Mouse (Mus musculus): Measurements from ENCODE around the gene Prpf40b.

Gene Prpf40b

GRCm38 (mm10) chr15:99290586-99290985, 4.3 kb upstream of the Prpf40b start:
- DNase-seq (ENCODE audit: low spot score) = no peak

GRCm38 (mm10) chr15:99294287-99294686, 600 bp upstream of the Prpf40b start:
- peak; percentile 34 for DNase-seq (ENCODE audit: low spot score)

- DNase-seq (ENCODE audit: low spot score) = peak; percentile 58
Observed at GRCm38 (mm10) chr15:99295484-99295981, 646 bp downstream of the Prpf40b start, which contains the start of gene Fam186b. Gene Fam186b, minus strand, starts transcription at chr15:99295888.

GRCm38 (mm10) chr15:99296213-99296612, 1.3 kb downstream of the Prpf40b start:
- no peak for DNase-seq (ENCODE audit: low spot score)

GRCm38 (mm10) chr15:99307476-99307875, 12.6 kb downstream of the Prpf40b start:
- DNase-seq (ENCODE audit: low spot score) = no peak

GRCm38 (mm10) chr15:99309549-99309948, 14.7 kb downstream of the Prpf40b start:
- DNase-seq (ENCODE audit: low spot score) = no peak

GRCm38 (mm10) chr15:99310617-99311016, 15.7 kb downstream of the Prpf40b start:
- no peak for DNase-seq (ENCODE audit: low spot score)

GRCm38 (mm10) chr15:99314891-99315290, 20.0 kb downstream of the Prpf40b start:
- DNase-seq (ENCODE audit: low spot score) = no peak

GRCm38 (mm10) chr15:99316314-99317266, 21.7 kb downstream of the Prpf40b start:
- DNase-seq (ENCODE audit: low spot score) = peak; percentile 85

GRCm38 (mm10) chr15:99317267-99317651, 22.4 kb downstream of the Prpf40b start:
- peak; percentile 9 for DNase-seq (ENCODE audit: low spot score)

GRCm38 (mm10) chr15:99318071-99318470, 23.2 kb downstream of the Prpf40b start:
- DNase-seq (ENCODE audit: low spot score) = no peak

GRCm38 (mm10) chr15:99318861-99319410, 24.0 kb downstream of the Prpf40b start:
- no peak for DNase-seq (ENCODE audit: low spot score)

GRCm38 (mm10) chr15:99319411-99319871, 24.6 kb downstream of the Prpf40b start:
- no peak for DNase-seq (ENCODE audit: low spot score)

GRCm38 (mm10) chr15:99320168-99320674, 25.3 kb downstream of the Prpf40b start:
- DNase-seq (ENCODE audit: low spot score) = no peak

GRCm38 (mm10) chr15:99320978-99321377, 26.1 kb downstream of the Prpf40b start:
- no peak for DNase-seq (ENCODE audit: low spot score)

GRCm38 (mm10) chr15:99324151-99324550, 29.3 kb downstream of the Prpf40b start:
- no peak for DNase-seq (ENCODE audit: low spot score)

- DNase-seq (ENCODE audit: low spot score) = no peak
Observed at GRCm38 (mm10) chr15:99325598-99325997, 30.7 kb downstream of the Prpf40b start.

GRCm38 (mm10) chr15:99326407-99326806, 31.5 kb downstream of the Prpf40b start:
- DNase-seq (ENCODE audit: low spot score) = no peak

- peak; percentile 66 for DNase-seq (ENCODE audit: low spot score)
Observed at GRCm38 (mm10) chr15:99326959-99327358, 32.1 kb downstream of the Prpf40b start.

- DNase-seq (ENCODE audit: low spot score) = no peak
Observed at GRCm38 (mm10) chr15:99328011-99328410, 33.1 kb downstream of the Prpf40b start.

GRCm38 (mm10) chr15:99330324-99330723, 35.4 kb downstream of the Prpf40b start:
- no peak for DNase-seq (ENCODE audit: low spot score)

GRCm38 (mm10) chr15:99331341-99331740, 36.5 kb downstream of the Prpf40b start:
- no peak for DNase-seq (ENCODE audit: low spot score)

GRCm38 (mm10) chr15:99332111-99332510, 37.2 kb downstream of the Prpf40b start:
- no peak for DNase-seq (ENCODE audit: low spot score)

All from embryo, embryonic 10.5 days (tissue).